Mouse (Mus musculus): ENCODE results near the gene Slc11a1.

GRCm38 (mm10) chr1:74395290-74395689 is 20.3 kb downstream of the Slc11a1 start:
- TF ChIP-seq POLR2A (IDR thresholded peaks at IDR 0.05; ENCODE audit: borderline replicate concordance, low read depth, low read length) (no peak), CTCF (IDR thresholded peaks at IDR 0.05; ENCODE audit: low read depth, low read length) (no peak)
